Mouse (Mus musculus): ENCODE measurements around the gene Pde4d. TPM values are rescaled to one million over a fixed set of nuclear protein-coding genes. Genes with fewer than 3 reads are reported as not detected.

The Pde4d gene
- 10 to 100 TPM; 38.1 to 40.2 TPM for total RNA-seq (2021)
- long read RNA-seq, experiment 1, full-length matches to known transcripts: 4 of 12 reads
- long read RNA-seq, experiment 1, partial matches to known transcripts: 2 of 12 reads
- long read RNA-seq, experiment 1, other reads (novel, unspliced or antisense): 6 of 12 reads
- long read RNA-seq, experiment 2, partial matches to known transcripts: 0 of 4 reads
- long read RNA-seq, experiment 2, other reads (novel, unspliced or antisense): 4 of 4 reads

DNA sequence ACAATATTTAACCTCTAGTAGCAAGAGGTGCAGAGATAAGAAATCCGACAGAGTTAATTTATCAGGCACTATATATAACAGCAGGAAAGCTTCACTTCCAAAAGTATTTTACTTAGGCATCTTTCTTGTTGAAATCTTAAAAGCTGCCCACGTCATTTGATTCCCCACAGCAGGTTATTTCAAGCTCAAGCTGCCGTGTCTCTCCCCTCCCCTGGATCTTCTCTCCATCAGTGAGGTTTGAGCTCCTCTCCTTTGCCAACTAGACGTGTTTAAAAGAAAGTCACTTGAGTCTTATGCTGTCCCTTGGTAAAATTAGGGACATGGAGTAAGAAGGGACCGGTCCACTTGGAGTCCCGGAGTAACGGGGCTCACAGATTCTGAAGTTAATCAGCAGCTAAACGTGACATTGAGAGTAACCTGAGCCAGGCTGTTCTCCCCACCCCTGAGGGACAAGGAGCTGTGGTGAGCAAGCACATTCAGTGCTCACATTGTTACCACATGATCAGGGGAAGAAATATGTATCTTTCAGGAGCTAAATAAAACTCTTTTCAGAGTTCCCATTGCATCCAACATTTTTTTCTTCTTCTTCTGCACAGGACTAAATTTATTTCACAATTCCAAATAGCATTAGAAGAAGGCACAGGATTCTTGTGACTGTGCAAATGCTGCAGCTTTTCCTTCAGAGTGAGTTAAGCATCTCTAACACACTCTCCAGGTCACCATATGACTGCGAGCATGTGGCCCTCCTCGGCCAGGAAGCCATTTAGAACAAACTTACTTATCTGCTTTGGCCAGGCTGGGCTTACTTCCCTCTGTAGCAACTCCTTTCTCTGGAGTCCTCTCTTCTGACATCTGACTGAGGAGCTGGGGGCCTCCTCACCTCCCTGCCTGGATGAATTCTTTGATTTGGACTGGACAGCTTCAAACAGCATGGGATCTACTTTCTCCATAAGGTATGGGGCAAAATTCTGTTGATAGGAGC is at the start of gene Pde4d:
Gene Pde4d (plus strand): TSS at position 833 of the 982 bp plus-strand sequence.
- no peak for DNase-seq

GRCm38 (mm10) chr13:108403197-108403596 is 46.6 kb upstream of the Pde4d start:
- no peak for DNase-seq

DNA sequence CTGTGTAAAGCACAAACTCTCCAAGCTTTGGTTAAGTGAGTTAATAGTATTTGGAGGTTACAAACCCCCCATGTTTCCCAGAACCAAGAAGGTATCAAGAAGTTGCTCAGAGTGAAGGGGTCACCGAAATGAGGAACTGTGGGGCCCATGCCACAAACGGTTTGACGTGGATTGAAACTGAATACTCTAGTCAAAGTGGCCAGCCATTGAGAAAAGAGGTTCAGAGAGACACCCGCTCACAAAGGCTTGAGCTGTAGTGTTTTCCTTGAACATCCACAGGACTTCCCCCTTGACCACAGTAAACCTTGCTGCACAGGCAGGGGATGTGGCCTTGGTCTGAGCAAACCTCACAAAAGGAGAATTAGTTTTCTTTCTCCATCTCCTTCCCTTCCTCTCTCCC is 45.4 kb upstream of the Pde4d start:
- DNase-seq: no peak

GRCm38 (mm10) chr13:108415464-108415863 is 34.3 kb upstream of the Pde4d start:
- no peak for DNase-seq

DNA sequence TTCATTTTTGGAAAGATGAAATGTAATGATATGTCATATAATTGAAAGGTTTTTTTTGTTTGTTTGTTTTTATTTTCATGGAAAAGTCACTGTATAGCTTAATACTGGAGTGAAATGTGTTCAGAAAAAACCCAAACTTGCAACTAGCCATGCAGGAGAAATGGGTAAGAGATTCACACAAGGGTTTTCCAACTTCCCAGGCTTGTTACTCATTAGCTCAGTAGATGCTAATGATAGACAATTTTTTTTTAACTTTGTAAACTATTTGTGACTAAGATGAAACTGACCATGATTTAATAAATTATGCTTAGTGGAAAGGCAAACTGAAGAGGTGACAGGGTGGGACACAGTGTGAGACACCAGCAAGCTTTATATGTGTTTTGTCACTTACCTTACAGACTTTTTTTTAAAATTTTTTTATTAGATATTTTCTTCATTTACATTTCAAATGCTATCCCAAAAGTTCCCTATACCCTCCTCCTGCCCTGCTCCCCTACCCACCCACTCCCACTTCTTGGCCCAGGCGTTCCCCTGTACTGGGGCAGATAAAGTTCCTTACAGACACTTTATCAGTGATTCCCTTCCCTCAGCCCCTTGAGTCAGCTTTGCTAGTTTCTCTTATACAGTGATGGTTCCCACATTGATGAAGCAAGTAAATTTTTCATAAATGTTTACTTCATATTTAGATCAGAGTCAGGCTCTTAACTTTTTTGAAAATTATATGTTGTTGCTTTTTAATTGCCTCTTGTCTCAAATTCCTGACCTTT is 30.8 kb upstream of the Pde4d start:
- DNase-seq: no peak

- DNase-seq: no peak
Observed at GRCm38 (mm10) chr13:108426322-108426721, 23.4 kb upstream of the Pde4d start.

DNA sequence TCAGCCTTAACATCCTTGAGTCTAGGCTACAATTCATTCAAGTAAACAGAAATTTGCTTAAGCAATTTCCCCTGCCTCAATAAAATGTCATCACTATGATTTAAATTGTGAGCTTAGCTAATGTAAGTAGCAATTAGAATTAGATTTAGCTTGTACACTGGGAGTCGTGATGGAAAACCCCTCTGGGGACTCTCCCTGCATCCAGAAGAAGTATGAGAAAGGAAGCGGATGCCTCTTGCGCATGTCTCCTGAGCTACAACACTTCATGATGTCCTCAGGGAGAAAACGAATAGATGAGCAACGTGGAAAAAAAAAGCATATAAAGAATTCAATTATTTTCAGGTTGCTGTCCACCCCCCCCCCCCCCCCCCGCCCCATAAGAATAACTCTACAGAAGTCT is 20.9 kb upstream of the Pde4d start:
- DNase-seq: no peak

DNA sequence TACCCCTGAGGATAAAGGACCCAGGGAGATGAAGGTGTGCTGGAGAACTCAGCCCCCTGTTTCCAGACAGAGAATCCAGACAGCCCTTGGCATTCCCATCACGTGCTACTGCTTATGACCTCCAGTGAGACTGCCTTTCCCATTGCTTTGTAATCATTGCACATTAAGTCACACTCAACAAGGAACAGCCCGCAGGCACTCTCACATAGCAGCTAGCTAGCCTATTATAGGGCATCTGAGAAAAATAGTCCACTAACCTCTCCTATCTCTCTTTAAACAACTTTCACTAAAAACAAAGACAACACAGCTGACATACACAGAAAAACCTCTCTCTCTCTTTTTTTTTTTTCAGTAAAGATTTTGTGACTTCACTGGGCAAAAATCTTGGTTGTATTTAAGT is 20.1 kb upstream of the Pde4d start:
- no peak for DNase-seq

DNA sequence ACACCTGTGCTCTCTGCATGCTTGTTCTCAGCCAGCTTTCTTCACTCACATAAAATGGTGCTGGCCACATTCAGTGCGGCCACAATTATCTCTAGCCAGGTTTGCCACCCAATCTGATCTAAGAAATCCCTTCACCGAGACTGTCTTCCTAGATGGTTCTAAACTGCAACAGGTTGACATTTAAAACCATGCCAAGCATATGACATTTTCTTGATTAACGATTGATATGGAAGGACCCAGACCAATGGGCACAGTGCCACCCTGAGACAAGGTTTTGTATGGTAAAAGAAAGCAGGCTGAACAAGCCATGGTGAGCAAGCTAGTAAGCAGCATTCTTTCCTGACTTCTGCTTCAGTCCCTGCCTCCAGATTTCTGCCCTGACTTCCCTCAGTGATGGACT is 18.0 kb upstream of the Pde4d start:
- DNase-seq: peak; percentile 38 to 40

DNA sequence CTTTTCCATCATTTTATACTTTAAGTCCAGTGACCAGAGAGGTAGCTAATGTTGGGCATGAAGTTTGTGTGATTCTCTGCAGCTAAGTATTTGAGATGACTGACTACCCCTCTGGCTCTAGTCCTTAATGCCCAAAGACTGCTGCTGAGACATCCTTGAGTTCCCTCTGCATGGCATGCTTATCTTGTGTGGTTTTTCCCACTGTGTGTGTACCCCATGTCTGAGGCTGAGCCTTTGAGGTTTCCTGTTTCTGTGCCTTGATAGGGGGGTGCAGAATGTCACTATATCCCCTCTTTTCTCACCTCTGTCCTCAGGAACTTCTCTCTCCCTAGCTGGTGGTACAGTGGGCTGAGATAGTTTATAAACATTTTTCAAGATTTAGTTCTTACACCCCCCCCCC is 14.1 kb upstream of the Pde4d start:
- DNase-seq: no peak

GRCm38 (mm10) chr13:108437424-108437823 is 12.3 kb upstream of the Pde4d start:
- no peak for DNase-seq

GRCm38 (mm10) chr13:108439012-108439411 is 10.7 kb upstream of the Pde4d start:
- no peak for DNase-seq

- DNase-seq: no peak
Observed at GRCm38 (mm10) chr13:108448348-108448931, 1.3 kb upstream of the Pde4d start.

GRCm38 (mm10) chr13:108451122-108451521 is 1.4 kb downstream of the Pde4d start:
- DNase-seq: no peak

DNA sequence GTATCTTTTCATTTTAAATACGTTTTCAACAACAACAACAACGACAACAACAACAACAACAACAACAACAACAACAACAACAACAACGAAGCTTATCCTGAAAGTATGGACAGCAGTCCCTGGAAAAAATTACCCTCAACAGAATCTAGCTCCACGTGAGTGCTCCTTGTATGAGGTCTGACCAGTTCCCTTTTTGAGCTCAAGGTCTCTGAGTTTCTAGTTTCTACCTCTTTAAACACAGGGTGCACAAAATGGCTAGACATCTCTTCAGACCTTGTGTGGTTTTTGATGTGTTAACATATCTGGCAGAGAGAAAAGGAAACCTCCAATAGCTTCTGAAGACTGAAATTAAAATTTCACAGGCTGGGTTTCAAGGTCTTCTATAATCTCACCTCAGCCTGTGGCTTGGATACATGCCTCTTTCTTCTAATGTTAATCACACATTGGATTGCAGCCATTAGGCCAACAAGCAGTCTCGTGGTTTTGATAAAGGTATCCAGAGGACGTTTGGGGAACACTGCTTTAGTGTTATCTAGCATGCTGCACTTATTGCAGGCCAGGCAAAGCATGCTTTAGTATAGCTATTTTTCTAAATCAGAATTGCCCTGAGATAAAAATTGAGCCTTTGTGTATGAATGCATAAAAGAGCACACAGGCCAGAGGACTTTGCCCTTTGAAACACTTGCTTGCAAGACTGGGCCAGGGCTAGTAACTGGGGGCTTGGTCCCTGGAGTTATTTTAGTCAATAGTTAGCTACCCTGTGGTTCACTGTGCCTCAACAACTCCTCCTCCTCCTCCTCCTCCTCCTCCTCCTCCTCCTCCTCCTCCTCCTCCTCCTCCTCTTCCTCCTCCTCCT is 3.5 kb downstream of the Pde4d start:
- no peak for DNase-seq

DNA sequence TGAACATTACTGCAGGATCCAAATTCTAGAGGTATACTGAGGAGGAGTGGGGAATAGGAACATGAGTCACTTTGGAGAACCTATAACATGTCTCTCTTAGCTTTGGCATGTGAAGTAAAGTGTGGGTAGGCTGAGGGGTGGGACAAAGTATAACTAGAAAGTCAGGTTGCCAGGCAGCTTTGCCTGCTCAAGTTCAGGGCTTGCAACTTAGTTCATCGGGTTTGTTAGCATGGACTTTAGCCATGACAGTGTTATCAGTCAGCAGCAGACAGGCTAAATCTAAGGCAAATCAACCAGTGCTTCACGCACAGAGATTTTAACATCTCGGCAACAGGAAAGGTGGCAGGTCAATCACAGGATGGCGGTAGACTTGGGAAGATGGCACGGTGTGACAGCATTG is 12.8 kb downstream of the Pde4d start:
- DNase-seq: no peak

- no peak for DNase-seq
Observed at GRCm38 (mm10) chr13:108465755-108466154, 16.0 kb downstream of the Pde4d start.

DNA sequence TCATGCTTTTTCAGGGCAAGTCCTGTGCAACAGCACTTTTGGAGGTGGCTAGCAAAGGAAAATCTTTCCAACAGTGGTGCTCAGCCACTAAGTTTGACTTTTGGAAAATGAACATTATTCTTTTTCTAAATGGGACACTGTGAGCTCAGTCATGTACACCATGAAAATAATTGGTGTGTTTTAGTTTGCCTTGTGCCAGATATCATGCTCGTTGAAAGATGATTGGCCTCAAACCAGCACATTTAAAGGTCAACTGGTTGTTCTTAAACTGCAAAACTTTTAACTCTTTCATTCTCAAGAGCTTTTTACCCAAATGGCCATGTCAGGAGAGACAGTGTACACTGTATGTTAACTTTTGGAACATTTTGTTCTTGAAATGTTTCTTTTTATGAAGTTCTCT is 17.3 kb downstream of the Pde4d start:
- DNase-seq: no peak

GRCm38 (mm10) chr13:108480451-108480850 is 30.7 kb downstream of the Pde4d start:
- DNase-seq: no peak

- no peak for DNase-seq
Observed at GRCm38 (mm10) chr13:108485036-108485435, 35.3 kb downstream of the Pde4d start.

DNA sequence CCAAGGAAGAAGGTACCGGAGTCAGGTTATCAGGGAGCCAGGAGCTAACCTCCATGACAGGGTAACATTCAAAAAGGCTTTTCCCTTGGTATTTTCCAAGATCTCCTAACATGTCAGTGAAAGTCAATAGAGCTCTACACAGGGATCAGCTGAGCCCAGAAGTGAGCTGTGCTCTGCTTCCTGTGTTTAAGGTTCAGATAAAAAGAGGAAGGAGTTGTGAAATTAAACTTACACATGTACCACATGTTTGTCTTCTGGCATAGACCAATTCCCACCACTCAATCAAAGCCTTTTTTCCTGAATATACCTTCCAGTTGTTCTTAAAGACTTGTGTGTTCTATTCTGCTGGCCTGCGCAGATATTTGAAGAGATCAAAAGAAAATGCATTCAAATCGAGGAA is 37.3 kb downstream of the Pde4d start:
- no peak for DNase-seq

Data from adrenal gland, postnatal 36 days (tissue).